Mouse (Mus musculus) hindbrain, embryonic 15.5 days (tissue): Measurements from ENCODE around the gene Ap3b1. TPM values are rescaled to one million over a fixed set of nuclear protein-coding genes. Genes with fewer than 3 reads are reported as not detected.

Experiments used
- ATAC-seq: fragments of 200-750 bp; cut with Nextera tagmentation; 2 replicates; pipeline ENCODE4 v1.8.0; 2017; ENCODE audit warnings: low read depth, moderate number of reproducible peaks, moderate TSS enrichment; ENCODE audit not compliant: low FRiP score
- H3K27ac ChIP-seq: fragments of 300-500 bp; sonication (generic); replicated peaks from 2 replicates; pipeline ENCODE4 v1.5.1; 2015; ENCODE audit warnings: mild to moderate bottlenecking, inconsistent platforms
- H3K27me3 ChIP-seq: fragments of 300-500 bp; sonication (generic); 2 replicates; pipeline ENCODE4 v1.6.1; 2015; ENCODE audit warnings: control low read depth, inconsistent platforms
- H3K36me3 ChIP-seq: fragments of 300-500 bp; sonication (generic); 2 replicates; pipeline ENCODE4 v1.6.1; 2015; ENCODE audit warnings: control low read depth, inconsistent platforms
- H3K4me1 ChIP-seq: fragments of 300-500 bp; sonication (generic); replicated peaks from 2 replicates; pipeline ENCODE4 v1.6.1; 2015; ENCODE audit warnings: control low read depth, inconsistent platforms
- H3K4me2 ChIP-seq: fragments of 300-500 bp; sonication (generic); 2 replicates; pipeline ENCODE4 v1.6.1; 2015; ENCODE audit warnings: moderate library complexity, mild to moderate bottlenecking, inconsistent platforms
- H3K4me3 ChIP-seq: fragments of 300-500 bp; sonication (generic); 2 replicates; pipeline ENCODE4 v1.5.1; 2015; ENCODE audit warnings: mild to moderate bottlenecking, inconsistent platforms
- H3K9ac ChIP-seq: fragments of 300-500 bp; sonication (generic); 2 replicates; pipeline ENCODE4 v1.6.1; 2015; ENCODE audit warnings: inconsistent platforms
- H3K9me3 ChIP-seq: fragments of 300-500 bp; sonication (generic); 2 replicates; pipeline ENCODE4 v1.6.1; 2016; ENCODE audit warnings: control low read depth, inconsistent platforms
- WGBS: fragments of 180-500 bp; shearing (Covaris S2); methylation state at CpG from one replicate; pipeline ENCODE4 v1.1.7; 2015; 5-methylcytosine and 5-hydroxymethylcytosine counted together
- polyA plus RNA-seq: library from polyadenylated mRNA; unstranded; fragments of >200 nt; fragmentation: Nextera tagmentation; extraction: Ambion mirVana; gene quantifications from 2 replicates; pipeline ENCODE4 v1.2.1, GENCODE M21; 2015

The Ap3b1 gene
- polyA plus RNA-seq, 1 experiment from 2014 or later: 27.5 TPM

DNA sequence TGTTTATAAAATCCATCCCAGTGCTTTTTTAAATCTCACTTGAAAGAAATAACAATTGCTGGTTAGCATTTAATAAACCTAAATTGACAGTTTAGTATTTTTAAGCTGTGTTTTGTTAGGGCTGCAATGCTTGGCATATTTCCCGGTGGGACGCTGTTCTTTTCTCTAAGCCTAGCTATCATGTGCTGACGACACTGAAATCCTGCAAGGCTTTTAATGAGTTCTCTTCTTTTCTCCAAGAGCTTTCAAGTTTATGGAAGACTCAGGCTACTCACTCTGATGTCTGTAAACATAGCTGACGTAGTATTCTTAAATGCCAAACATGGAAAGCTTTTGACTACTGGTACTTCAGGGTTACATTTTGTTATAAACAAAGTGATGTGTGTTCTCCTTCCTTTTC lies 191.3 kb downstream of the Ap3b1 start:
- no peak overlapping the region for H3K4me3 ChIP-seq
- no peak overlapping the region for H3K4me2 ChIP-seq
- ATAC-seq: no peak
- 0 out of 2 replicates have a peak, but pooled peaks cover 5% of the 10 kb centered on the region for H3K36me3 ChIP-seq
- no peak overlapping the region for H3K9ac ChIP-seq
- peaks cover 14% of the 10 kb centered on the region for H3K27me3 ChIP-seq
- peaks cover 18% of the 10 kb centered on the region for H3K4me1 ChIP-seq
- 60% methylated on average over 4 of the region's 4 CpGs for WGBS
- no peaks in the 10 kb centered on the region for H3K9me3 ChIP-seq
- no peak overlapping the region for H3K27ac ChIP-seq

DNA sequence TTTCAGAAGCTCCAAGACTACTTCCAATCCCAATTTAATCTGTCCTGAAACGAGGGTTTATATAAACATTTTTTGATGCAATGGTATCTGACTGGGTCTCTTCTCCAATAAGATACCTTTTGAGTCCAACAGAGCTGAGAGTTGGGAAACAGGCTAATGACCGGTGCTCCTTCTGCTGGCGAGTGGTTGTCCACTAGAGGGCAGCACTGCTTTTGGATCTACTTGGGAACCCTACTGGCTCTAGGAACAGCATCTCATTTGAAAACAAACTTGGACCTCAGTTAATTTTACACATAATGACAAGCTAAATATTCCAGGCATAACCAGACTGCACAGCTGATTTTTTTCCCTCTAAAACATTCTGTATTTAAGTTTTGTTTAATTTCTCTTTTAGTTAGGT lies 201.3 kb downstream of the Ap3b1 start:
- 0 out of 2 replicates have a peak, but pooled peaks have one; percentile 45 for ATAC-seq
- H3K36me3 ChIP-seq: no peaks in the 10 kb centered on the region
- H3K27ac ChIP-seq: no peak overlapping the region
- H3K4me1 ChIP-seq: peaks cover 7% of the 10 kb centered on the region
- no peak overlapping the region for H3K4me2 ChIP-seq
- no peaks in the 10 kb centered on the region for H3K9me3 ChIP-seq
- peaks cover 35% of the 10 kb centered on the region for H3K27me3 ChIP-seq
- H3K4me3 ChIP-seq: no peak overlapping the region
- no peak overlapping the region for H3K9ac ChIP-seq
- 3% methylated on average over 3 of the region's 3 CpGs for WGBS

DNA sequence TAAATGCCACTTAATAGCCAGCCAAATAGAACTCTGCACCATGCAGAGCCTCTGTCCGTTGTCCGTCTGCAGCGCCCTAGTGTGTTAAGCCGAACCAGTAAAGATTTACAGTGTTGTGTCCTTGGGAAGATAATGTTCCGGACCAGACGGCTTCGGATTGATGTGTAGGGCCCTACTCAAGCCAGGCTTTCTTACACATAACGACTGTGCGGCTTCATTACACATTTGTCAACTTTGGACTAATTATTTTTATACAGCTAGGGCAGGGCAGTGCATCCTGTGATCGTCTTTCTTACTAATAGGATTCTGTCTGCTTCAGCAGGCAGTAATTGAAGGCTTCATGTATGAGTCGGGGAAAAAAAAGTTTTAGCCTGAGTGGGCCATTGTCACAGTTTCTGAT lies 202.1 kb downstream of the Ap3b1 start:
- H3K4me1 ChIP-seq: peaks cover 16% of the 10 kb centered on the region
- no peak overlapping the region for H3K9ac ChIP-seq
- no peaks in the 10 kb centered on the region for H3K9me3 ChIP-seq
- H3K27ac ChIP-seq: no peak overlapping the region
- no peak for ATAC-seq
- WGBS: 73% methylated on average over 11 of the region's 11 CpGs
- H3K4me3 ChIP-seq: no peak overlapping the region
- no peak overlapping the region for H3K4me2 ChIP-seq
- peaks cover 44% of the 10 kb centered on the region for H3K27me3 ChIP-seq
- H3K36me3 ChIP-seq: no peaks in the 10 kb centered on the region

DNA sequence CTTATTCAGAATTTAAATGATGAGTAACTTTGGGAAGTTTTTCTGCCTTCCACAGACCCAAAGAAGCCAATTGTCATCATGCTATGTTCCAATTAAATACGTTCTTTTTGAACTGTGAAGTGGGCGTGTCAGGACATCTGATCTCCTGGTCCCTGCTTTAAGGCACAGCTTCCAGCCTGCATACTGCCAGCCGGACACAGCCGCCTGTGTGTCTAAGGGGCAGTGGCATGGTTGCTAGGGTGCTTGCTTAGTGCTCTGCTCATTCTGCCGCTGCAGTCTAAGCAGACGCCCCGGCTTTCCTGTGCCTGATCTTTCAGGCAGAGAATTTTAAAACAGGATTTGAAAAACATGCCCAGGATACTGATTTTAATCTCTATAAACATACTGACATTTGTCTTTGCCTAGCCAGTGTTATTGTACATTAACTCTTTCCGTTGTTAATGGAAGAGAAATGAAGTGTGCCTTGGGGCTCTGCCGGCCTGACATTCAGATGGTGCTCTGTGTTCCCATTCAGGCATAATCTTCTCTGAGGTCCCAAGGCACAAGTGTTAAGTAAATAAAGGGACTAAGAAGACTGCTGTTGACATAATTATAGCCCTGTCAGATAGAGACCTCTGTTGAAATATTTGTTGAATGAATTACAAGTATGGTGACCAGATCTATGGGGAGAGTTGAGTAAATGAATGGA lies 204.0 kb downstream of the Ap3b1 start:
- peaks cover 54% of the 10 kb centered on the region for H3K27me3 ChIP-seq
- WGBS: 42% methylated on average over 9 of the region's 9 CpGs
- H3K36me3 ChIP-seq: no peaks in the 10 kb centered on the region
- no peak overlapping the region for H3K4me2 ChIP-seq
- H3K27ac ChIP-seq: no peak overlapping the region
- H3K9me3 ChIP-seq: no peaks in the 10 kb centered on the region
- H3K4me1 ChIP-seq: peaks cover 16% of the 10 kb centered on the region
- H3K9ac ChIP-seq: no peak overlapping the region
- H3K4me3 ChIP-seq: no peak overlapping the region
- ATAC-seq: no peak

DNA sequence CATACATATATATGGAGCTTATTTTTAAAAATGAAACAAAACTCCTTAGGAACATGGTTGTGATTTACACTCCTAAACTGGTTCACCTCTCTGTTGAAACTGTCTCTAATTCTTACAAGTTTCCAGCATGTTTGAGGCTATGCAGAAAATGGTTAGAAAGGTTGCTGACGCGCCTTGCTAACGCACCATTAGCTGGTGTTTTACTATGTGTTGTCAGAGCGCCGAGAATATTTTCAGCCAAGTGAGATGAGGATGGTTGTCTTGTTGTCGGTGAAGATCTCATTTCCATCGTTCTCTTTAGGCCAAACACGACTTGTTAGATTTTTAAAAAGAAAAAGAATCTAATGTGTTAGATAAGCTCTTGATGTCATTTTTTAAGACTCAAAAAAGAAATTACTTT lies 205.1 kb downstream of the Ap3b1 start:
- no peak for ATAC-seq
- Histone ChIP-seq H3K4me1 (peaks cover 16% of the 10 kb centered on the region), H3K9me3 (no peaks in the 10 kb centered on the region), H3K4me2 (no peak overlapping the region), H3K4me3 (no peak overlapping the region), H3K27me3 (peaks cover 56% of the 10 kb centered on the region), H3K27ac (no peak overlapping the region), H3K36me3 (no peaks in the 10 kb centered on the region), H3K9ac (no peak overlapping the region)
- WGBS: 71% methylated on average over 8 of the region's 8 CpGs

- no peaks in the 10 kb centered on the region for H3K36me3 ChIP-seq
- H3K9me3 ChIP-seq: no peaks in the 10 kb centered on the region
- no peak for ATAC-seq
- H3K27me3 ChIP-seq: peaks cover 58% of the 10 kb centered on the region
- no peak overlapping the region for H3K27ac ChIP-seq
- H3K4me3 ChIP-seq: no peak overlapping the region
- H3K4me1 ChIP-seq: peaks cover 16% of the 10 kb centered on the region
- no peak overlapping the region for H3K9ac ChIP-seq
- 20% methylated on average over 13 of the region's 13 CpGs for WGBS
- H3K4me2 ChIP-seq: no peak overlapping the region
Observed at GRCm38 (mm10) chr13:94564351-94564994, 205.7 kb downstream of the Ap3b1 start.

DNA sequence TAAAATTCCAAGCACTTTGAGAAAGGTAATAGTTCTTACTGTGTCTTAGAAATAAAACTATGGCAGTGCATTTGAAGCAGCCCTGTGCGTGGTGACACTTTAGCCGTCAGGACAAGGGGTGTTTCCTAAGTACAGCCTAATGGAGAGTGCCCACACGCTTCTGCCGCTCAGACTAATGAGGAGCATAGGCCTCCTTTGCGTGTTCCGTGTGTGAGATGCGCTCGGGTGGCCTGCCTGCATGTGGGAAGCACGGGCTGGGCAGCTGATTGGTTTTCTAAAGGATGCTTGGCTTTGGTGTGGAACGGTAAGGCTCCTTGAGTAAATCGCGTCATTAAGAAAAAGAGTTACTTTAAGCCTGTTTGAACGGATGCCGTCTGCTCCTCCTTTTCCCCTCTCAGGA lies 206.4 kb downstream of the Ap3b1 start:
- no peak overlapping the region for H3K27ac ChIP-seq

DNA sequence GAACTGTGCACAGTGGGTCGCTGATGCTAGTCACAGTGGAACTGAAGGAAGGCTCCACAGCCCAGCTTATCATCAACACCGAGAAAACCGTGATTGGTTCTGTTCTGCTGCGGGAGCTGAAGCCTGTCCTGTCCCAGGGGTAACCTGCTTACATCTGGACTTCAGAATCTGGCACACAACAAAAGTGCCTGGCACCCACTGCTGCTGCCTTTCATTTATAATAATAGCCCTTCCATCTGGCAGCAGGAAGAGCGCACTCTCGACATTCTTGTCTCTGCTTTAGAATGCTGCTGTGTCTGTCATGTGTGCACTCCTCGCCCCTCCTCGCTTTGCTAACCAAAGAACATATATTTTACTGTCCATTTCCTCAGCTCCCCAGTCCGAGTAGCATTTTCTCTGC lies 206.9 kb downstream of the Ap3b1 start:
- Histone ChIP-seq H3K4me1 (peaks cover 16% of the 10 kb centered on the region), H3K36me3 (no peaks in the 10 kb centered on the region), H3K27me3 (peaks cover 63% of the 10 kb centered on the region), H3K4me2 (no peak overlapping the region), H3K27ac (no peak overlapping the region), H3K9ac (no peak overlapping the region), H3K4me3 (no peak overlapping the region), H3K9me3 (no peaks in the 10 kb centered on the region)
- no peak for ATAC-seq
- whole genome bisulfite sequencing: 57% methylated on average over 9 of the region's 9 CpGs

More for the DNA sequence above, 206.4 kb downstream of the Ap3b1 start:
- Histone ChIP-seq H3K36me3 (no peaks in the 10 kb centered on the region), H3K4me3 (no peak overlapping the region), H3K9me3 (no peaks in the 10 kb centered on the region), H3K4me2 (no peak overlapping the region), H3K4me1 (peaks cover 16% of the 10 kb centered on the region), H3K9ac (no peak overlapping the region), H3K27me3 (peaks cover 60% of the 10 kb centered on the region)
- ATAC-seq: no peak
- WGBS: 74% methylated on average over 14 of the region's 14 CpGs

- 62% methylated on average over 6 of the region's 6 CpGs for WGBS
- peaks cover 62% of the 10 kb centered on the region for H3K27me3 ChIP-seq
Observed at GRCm38 (mm10) chr13:94567739-94568138, 209.0 kb downstream of the Ap3b1 start.

DNA sequence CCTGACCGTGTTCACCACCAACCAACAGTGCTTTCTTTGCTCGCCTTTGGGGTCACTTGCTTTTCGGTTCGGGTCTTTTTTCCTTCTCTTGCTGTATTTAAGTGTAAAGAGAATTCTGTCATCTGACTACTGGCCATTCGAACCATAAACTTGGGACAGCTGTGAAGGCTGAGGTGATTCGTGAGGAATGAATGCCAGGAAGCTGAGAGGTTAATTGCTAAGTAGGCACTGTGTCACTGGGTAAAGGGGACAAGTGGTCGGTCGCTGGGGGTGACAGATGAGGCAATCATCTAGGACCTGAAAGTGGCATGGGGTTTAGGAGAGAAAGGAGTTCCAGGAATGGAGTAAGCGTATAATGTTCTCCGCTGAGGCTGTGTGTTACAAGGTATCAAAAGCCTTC lies 212.2 kb downstream of the Ap3b1 start:
- H3K27me3 ChIP-seq: peaks cover 73% of the 10 kb centered on the region
- no peak overlapping the region for H3K27ac ChIP-seq
- no peak for ATAC-seq
- H3K9me3 ChIP-seq: no peaks in the 10 kb centered on the region
- no peak overlapping the region for H3K4me3 ChIP-seq
- peaks cover 11% of the 10 kb centered on the region for H3K4me1 ChIP-seq
- H3K36me3 ChIP-seq: no peaks in the 10 kb centered on the region
- H3K9ac ChIP-seq: no peak overlapping the region
- no peak overlapping the region for H3K4me2 ChIP-seq
- WGBS: 87% methylated on average over 10 of the region's 10 CpGs

More at GRCm38 (mm10) chr13:94567739-94568138, 209.0 kb downstream of the Ap3b1 start:
- Histone ChIP-seq H3K27ac (no peak overlapping the region), H3K4me1 (peaks cover 16% of the 10 kb centered on the region), H3K9ac (no peak overlapping the region), H3K36me3 (no peaks in the 10 kb centered on the region), H3K4me3 (no peak overlapping the region), H3K9me3 (no peaks in the 10 kb centered on the region), H3K4me2 (no peak overlapping the region)
- no peak for ATAC-seq

DNA sequence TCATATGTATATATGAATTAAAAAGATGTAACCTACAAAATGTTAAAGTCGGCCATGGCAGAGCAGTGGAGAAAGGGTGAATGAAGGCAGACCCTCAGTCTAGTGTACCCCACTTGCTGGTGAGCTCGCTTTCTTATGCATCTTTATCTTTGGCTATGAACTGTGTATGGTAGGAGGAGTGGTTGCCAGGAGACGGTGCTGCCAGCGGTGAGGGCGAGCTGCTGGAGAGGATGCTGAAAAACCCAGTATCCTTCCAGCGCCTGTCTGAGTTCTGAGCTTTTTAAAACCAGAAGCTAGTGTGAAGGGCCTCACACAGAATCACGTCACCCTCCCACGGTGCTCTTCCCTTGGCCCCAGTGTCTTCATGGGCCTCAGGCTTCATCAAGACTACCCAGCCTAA lies 214.6 kb downstream of the Ap3b1 start:
- 71% methylated on average over 8 of the region's 8 CpGs for WGBS
- Histone ChIP-seq H3K36me3 (no peaks in the 10 kb centered on the region), H3K4me1 (peaks cover 23% of the 10 kb centered on the region), H3K9me3 (no peaks in the 10 kb centered on the region), H3K4me2 (no peak overlapping the region), H3K27me3 (peaks cover 75% of the 10 kb centered on the region), H3K4me3 (no peak overlapping the region), H3K9ac (no peak overlapping the region), H3K27ac (no peak overlapping the region)
- no peak for ATAC-seq

DNA sequence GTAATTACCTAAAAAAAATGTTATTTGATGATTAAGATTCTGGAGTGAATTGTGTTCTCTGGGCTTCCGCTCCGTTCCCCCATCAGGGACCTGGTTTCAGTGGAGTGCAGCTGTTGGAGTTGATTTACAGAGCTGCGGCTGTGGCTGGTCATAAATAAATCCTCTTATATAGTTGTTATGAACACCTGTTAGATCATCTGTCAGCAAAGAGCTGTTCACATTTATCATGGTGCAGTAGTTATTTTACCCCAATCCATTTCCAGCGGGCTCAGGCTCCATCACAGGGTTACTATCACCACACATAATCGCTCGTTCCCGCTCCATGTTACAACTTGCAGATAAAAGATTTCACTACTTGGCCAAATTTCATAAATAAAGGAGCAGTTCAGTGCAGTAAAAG lies 215.1 kb downstream of the Ap3b1 start:
- no peaks in the 10 kb centered on the region for H3K36me3 ChIP-seq
- H3K4me3 ChIP-seq: no peak overlapping the region
- peaks cover 74% of the 10 kb centered on the region for H3K27me3 ChIP-seq
- no peaks in the 10 kb centered on the region for H3K9me3 ChIP-seq
- WGBS: 82% methylated on average over 7 of the region's 7 CpGs
- no peak overlapping the region for H3K4me2 ChIP-seq
- no peak overlapping the region for H3K9ac ChIP-seq
- peaks cover 23% of the 10 kb centered on the region for H3K4me1 ChIP-seq
- no peak for ATAC-seq
- H3K27ac ChIP-seq: no peak overlapping the region
